Mouse (Mus musculus) testis, postnatal 14 days (tissue): ENCODE measurements around the gene Tex14.
"Not testable (repeated sequence)": the region's sequence is repeated elsewhere in the genome, so short reads cannot be mapped to it uniquely, and the experiment has no call there.

Source experiments
- DNase-seq: peaks from one replicate; pipeline ENCODE4 v3.0.0; 2021; ENCODE audit warnings: low spot score

Gene Tex14

DNA sequence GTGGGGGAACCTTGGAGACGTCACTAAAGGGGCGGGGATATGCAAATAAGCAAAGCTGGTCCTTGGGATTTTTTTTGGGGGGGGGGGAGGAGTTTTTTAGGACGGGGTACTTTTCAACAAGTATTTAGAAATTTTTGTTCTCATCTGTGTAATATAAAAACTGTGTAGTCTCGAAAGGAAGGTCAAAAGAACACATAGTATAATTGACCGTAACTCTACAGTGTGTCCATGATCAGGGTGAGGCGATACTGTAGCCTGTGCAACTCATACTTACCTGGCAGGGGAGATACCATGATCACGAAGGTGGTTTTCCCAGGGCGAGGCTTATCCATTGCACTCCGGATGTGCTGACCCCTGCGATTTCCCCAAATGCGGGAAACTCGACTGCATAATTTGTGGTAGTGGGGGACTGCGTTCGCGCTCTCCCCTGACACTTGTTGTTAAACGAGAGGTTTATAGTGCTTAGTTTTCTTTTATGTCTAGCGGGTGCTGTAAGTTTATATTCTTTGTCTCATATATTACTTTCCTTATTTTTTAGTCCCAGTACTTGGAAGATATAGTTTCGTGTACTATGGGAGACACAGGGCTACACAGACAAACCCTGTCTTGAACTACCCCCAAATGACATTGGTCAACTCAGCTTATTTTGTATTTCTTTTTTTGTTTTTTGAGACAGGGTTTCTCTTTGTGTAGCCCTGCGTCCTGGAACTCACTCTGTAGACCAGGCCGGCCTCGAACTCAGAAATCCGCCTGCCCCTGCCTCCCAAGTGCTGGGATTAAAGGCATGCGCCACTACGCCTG is 21.8 kb downstream of the Tex14 start:
- DNase-seq = peak; percentile 83

GRCm38 (mm10) chr11:87427273-87428050 is 22.6 kb downstream of the Tex14 start:
- DNase-seq = no peak

GRCm38 (mm10) chr11:87428051-87428673 is 23.3 kb downstream of the Tex14 start:
- no peak for DNase-seq

DNA sequence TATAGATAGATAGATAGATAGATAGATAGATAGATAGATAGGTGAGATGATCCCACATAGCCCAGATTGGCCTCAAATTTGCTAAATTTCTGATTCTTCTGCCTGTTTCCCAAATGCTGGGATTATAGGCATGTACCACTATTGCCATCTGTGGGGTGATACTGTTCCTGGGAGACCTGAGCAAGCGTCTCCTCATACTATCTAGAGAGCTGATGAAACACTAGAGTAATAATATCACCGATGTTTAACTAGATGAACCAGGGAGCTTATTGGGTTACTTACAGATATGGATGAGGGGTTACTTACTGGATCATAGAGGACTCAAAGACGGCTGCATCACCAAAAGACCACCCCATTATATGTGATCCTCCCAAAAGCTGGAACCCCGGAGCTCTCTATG is 24.5 kb downstream of the Tex14 start:
- DNase-seq = no peak

GRCm38 (mm10) chr11:87430374-87430773 is 25.5 kb downstream of the Tex14 start:
- DNase-seq = no peak

GRCm38 (mm10) chr11:87431813-87432212 is 26.9 kb downstream of the Tex14 start:
- not testable (repeated sequence) for DNase-seq

- DNase-seq = no peak
These were observed 27.6 kb downstream of the Tex14 start for GRCm38 (mm10) chr11:87432447-87432846.

DNA sequence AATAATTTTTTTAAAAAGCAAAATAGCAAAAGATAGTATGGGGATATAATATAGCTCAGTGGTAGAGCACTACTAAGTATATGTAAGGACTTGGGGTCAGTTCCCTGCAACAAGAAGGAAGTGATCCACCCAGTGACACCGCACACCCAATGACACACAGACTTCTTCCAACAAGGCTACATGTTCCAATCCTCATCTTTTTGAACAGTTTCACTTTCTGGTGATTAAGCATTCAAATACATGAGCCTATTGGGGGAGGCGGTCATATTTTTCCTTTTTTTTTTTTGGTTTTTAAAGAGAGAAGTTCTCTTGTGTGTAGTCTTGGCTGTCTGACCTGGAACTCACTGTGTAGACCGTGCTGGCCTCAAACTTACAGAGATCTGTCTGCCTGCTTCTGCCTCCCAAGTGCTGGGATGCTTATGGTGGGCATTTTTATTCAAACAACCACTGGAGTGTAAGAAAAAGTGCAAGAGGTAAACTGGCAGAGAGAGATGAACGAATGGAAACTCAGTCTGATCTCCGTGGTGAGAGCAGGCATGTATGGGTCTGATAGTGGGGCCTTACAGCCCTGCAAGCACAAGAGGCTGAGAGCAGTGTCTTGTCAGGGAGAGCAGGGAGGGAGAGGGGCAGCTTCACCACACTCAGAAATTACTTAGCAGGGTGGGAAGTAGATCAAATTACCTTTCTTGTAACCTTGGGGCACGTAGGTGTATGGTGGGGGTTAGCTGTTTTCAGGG is 28.2 kb downstream of the Tex14 start:
- no peak for DNase-seq

DNA sequence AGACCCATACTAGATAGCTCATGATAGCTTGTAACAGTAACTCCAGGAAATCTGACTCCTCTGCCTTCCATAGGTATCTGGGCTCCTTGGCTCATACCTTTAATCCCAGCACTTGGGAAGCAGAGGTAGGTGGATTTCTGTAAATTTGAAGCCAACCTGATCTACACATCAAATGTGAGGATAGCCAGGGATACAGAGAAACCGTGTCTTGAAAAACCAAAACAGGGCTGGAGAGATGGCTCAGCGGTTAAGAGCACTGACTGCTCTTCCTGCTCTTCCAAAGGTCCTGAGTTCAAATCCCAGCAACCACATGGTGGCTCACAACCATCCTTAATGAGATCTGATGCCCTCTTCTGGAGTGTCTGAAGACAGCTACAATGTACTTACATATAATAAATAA is 30.2 kb downstream of the Tex14 start:
- not testable (repeated sequence) for DNase-seq

- DNase-seq = no peak
These were observed 31.7 kb downstream of the Tex14 start for GRCm38 (mm10) chr11:87436326-87437232.

- DNase-seq = no peak
These were observed 35.0 kb downstream of the Tex14 start for GRCm38 (mm10) chr11:87439796-87440420.

DNA sequence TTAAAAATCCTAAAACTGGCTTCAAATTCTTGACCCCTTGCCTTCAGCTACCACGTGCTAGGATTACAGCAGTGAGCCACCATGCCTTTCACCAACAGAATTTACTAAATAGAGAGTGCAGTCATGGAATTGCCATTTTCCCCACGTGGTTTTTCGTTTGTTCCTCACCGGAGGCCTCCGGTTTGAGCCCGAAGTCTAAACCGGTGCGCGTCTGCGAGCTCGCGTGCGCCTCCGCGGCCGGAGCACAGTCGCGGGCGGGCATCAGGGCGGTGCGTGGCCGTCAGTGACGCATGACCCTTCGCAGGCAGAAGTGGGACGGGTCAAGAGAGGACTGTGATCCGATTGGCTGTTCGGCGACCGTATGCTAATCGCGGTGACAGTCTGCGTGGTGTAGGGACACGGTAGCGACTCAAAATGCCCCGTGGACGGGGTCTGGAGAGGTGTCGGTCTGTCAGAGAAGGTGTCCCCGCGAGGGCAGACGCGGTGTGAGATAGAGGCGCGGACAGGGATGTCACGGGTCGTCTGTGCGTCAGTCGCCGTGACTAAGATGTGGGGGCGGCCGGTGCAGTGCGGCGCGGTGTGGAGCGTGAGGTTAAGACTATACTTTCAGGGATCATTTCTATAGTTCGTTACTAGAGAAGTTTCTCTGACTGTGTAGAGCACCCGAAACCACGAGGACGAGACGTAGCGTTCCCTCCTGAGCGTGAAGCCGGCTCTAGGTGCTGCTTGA is 37.9 kb downstream of the Tex14 start:
- DNase-seq = peak; percentile 83

DNA sequence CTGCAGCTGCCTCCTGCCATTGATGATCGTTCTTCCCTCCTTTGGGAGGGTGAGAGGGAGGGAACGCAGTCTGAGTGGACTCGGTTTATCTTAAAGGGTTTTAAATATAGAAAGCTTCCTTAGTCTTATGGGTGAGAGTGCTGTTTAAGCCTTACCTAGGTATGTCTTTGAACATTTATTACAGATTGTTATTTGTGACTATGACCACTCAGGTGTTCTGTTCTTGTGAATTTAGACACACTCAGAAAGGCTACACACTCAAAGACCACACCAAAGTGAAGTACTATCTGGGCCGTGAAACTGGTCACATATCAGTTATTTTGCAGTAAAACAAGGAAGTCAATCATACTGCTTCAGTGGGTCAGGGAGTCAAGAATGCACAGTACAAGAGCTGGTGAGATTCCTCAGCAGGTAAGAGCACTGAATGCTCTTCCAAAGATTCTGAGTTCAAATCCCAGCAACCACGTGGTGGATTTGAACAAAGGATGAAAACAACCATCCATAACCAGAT is 38.6 kb downstream of the Tex14 start:
- DNase-seq = peak; percentile 76

DNA sequence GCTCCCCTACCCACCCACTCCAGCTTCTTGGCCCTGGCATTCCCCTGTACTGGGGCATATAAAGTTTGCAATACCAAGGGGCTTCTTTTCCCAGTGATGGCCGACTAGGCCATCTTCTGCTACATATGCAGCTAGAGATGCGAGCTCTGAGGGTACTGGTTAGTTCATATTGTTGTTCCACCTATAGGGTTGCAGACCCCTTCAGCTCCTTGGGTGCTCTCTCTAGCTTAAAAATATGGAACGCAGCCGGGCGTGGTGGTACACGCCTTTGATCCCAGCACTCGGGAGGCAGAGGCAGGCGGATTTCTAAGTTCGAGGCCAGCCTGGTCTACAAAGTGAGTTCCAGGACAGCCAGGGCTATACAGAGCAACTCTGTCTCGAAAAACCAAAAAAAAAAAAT is 39.2 kb downstream of the Tex14 start:
- DNase-seq = not testable (repeated sequence)

GRCm38 (mm10) chr11:87444735-87445428 is 40.0 kb downstream of the Tex14 start:
- DNase-seq = no peak

DNA sequence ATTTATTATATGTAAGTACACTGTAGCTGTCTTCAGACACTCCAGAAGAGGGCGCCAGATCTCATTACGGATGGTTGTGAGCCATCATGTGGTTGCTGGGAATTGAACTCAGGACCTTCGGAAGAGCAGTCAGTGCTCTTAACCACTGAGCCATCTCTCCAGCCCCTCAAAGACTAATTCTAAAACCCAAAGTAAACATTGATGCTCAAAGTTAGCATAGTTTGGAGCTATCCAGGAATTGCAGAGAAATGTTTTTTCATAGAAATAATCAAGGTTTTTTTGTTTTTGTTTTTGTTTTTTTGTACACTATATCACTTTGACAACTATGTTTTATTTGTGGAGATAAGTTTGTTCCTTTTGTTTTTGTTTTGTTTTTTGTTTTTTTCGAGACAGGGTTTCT is 40.7 kb downstream of the Tex14 start:
- DNase-seq = not testable (repeated sequence)

- no peak for DNase-seq
These were observed 41.3 kb downstream of the Tex14 start for GRCm38 (mm10) chr11:87446159-87446558.

- no peak for DNase-seq
These were observed 42.6 kb downstream of the Tex14 start for GRCm38 (mm10) chr11:87447429-87447828.

DNA sequence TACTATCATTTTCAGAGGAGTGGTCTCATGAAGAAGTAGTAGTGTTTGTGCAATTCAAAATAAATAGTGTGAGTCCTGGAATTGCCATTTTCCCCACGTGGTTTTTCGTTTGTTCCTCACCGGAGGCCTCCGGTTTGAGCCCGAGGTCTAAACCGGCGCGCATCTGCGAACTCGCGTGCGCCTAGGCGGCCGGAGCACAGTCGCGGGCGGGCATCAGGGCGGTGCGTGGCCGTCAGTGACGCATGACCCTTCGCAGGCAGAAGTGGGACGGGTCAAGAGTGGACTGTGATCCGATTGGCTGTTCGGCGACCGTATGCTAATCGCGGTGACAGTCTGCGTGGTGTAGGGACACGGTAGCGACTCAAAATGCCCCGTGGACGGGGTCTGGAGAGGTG is 43.2 kb downstream of the Tex14 start:
- peak; percentile 96 for DNase-seq
